Comparison of ENCODE assay signal across 8 mouse cellular contexts in genomic region chr15:52967801-52968235, GRCm38 (mm10).
DNase-seq lines count a peak whose midpoint lies in the region; ATAC-seq and TF ChIP-seq lines count a peak whose summit lies in the region.

No protein-coding gene starts in this region.

- peaks cover 10% of the 10 kb centered on the region for H3K4me1 ChIP-seq in heart, embryonic 10.5 days
- H3K4me1 ChIP-seq in limb, embryonic 14.5 days (ENCODE audit: control insufficient read depth, insufficient read depth, low read length), result no peaks in the 10 kb centered on the region
- peaks cover 13% of the 10 kb centered on the region for H3K4me1 ChIP-seq in stomach, embryonic 16.5 days (ENCODE audit: control insufficient read depth, insufficient read depth, low read length)

- no peaks in the 10 kb centered on the region for H3K36me3 ChIP-seq in heart, embryonic 10.5 days
- H3K36me3 ChIP-seq in limb, embryonic 14.5 days (ENCODE audit: control insufficient read depth, insufficient read depth, low read length), result no peaks in the 10 kb centered on the region
- no peaks in the 10 kb centered on the region for H3K36me3 ChIP-seq in stomach, embryonic 16.5 days (ENCODE audit: control insufficient read depth, insufficient read depth, low read length)

- H3K27ac ChIP-seq in heart, embryonic 10.5 days, result no peak overlapping the region
- H3K27ac ChIP-seq in limb, embryonic 14.5 days (replicated peaks; ENCODE audit: low read depth, low read length), result no peak overlapping the region
- H3K27ac ChIP-seq in stomach, embryonic 16.5 days (ENCODE audit: low read length), result no peak overlapping the region

- 3% methylated on average over 4 of the region's 4 CpGs for WGBS in heart, embryonic 10.5 days
- under 1% methylated on average over 4 of the region's 4 CpGs for WGBS in limb, embryonic 14.5 days
- whole genome bisulfite sequencing in stomach, embryonic 16.5 days, result 5% methylated on average over 4 of the region's 4 CpGs

- H3K9ac ChIP-seq in limb, embryonic 14.5 days (ENCODE audit: low read depth, low read length, severe bottlenecking), result no peak overlapping the region
- no peak overlapping the region for H3K9ac ChIP-seq in stomach, embryonic 16.5 days (ENCODE audit: low read length)

- H3K27me3 ChIP-seq in heart, embryonic 10.5 days (ENCODE audit: insufficient read depth, poor library complexity, severe bottlenecking), result no peaks in the 10 kb centered on the region
- no peaks in the 10 kb centered on the region for H3K27me3 ChIP-seq in limb, embryonic 14.5 days (ENCODE audit: control insufficient read depth, insufficient read depth, low read length)
- no peaks in the 10 kb centered on the region for H3K27me3 ChIP-seq in stomach, embryonic 16.5 days (ENCODE audit: control insufficient read depth, insufficient read depth, low read length)

- peak; percentile 83 for ATAC-seq in limb, embryonic 14.5 days (ENCODE audit: low FRiP score, low read depth)
- ATAC-seq in stomach, embryonic 16.5 days (ENCODE audit: insufficient read depth, low FRiP score), result peak; percentile 83
- no peak for ATAC-seq in megakaryocyte progenitor cell, adult 5-6 weeks (replicated peaks; ENCODE audit: poor library complexity)
- no peak for ATAC-seq in erythroid progenitor cell, adult 5-6 weeks (replicated peaks; ENCODE audit: low FRiP score, poor library complexity, severe bottlenecking)

- H3K9me3 ChIP-seq in heart, embryonic 10.5 days, result no peaks in the 10 kb centered on the region
- H3K9me3 ChIP-seq in limb, embryonic 14.5 days (ENCODE audit: control insufficient read depth, low read length), result no peaks in the 10 kb centered on the region
- H3K9me3 ChIP-seq in stomach, embryonic 16.5 days (replicated peaks; ENCODE audit: control insufficient read depth, low read length), result no peaks in the 10 kb centered on the region

- peak; percentile 6 for DNase-seq in testis, postnatal 14 days (ENCODE audit: low spot score)
- no peak for DNase-seq in testis, postnatal 10 days (ENCODE audit: low spot score)
- peak; percentile 88 for DNase-seq in heart, embryonic 10.5 days (ENCODE audit: low spot score)
- DNase-seq in limb, embryonic 14.5 days (ENCODE audit: low spot score), result peak; percentile 80
- no peak for DNase-seq in layer of hippocampus, postnatal 36 days

- H3K4me2 ChIP-seq in limb, embryonic 14.5 days (replicated peaks; ENCODE audit: low read depth, low read length, severe bottlenecking), result no peak overlapping the region
- H3K4me2 ChIP-seq in stomach, embryonic 16.5 days (ENCODE audit: low read depth, low read length), result 0 out of 2 replicates have a peak overlapping the region, but pooled peaks have one; percentile 17

- TF ChIP-seq POLR2A in limb, embryonic 14.5 days (IDR thresholded peaks at IDR 0.05; ENCODE audit: borderline replicate concordance, extremely low read depth, insufficient read depth, insufficient read length), result no peak

- H3K4me3 ChIP-seq in heart, embryonic 10.5 days, result no peak overlapping the region
- no peak overlapping the region for H3K4me3 ChIP-seq in limb, embryonic 14.5 days (replicated peaks; ENCODE audit: low read length)
- no peak overlapping the region for H3K4me3 ChIP-seq in stomach, embryonic 16.5 days (replicated peaks; ENCODE audit: low read length)

Comparison
In these comparisons a context has a peak if more than half of its experiments do, and no peak if none do; other contexts are left out.
1. DNase-seq: peak in testis, postnatal 14 days (single experiment), heart, embryonic 10.5 days (single experiment) and limb, embryonic 14.5 days (single experiment); none in testis, postnatal 10 days (single experiment) and layer of hippocampus, postnatal 36 days (0 of 2).
2. ATAC-seq: peak in limb, embryonic 14.5 days (single experiment) and stomach, embryonic 16.5 days (single experiment); none in megakaryocyte progenitor cell, adult 5-6 weeks (single experiment) and erythroid progenitor cell, adult 5-6 weeks (single experiment).